Comparison of ENCODE assay signal across 19 mouse cellular contexts in the genomic region with DNA sequence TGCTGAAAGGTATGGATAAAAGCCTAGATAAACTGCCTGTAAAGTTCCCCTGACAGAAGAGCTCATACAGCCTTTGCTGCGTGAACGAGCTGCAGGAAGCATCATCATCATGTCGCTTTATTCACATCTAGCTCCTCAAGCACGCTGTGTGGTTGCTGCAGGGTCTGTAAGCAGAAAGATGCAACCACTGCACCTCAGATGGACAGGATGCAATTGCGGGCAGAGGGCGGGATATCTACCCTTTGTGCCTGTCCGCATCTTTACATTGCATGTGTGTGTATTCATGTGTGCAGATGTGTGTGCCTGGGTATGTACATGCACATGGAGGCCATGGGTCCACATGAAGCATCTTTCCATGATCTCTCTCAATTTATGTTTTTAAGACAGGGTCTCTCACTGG.
"Had no signal": no experiment of that assay in that cellular context is flagged by ENCODE, and none has a peak within 500 bp of the region (broad histone marks: within the 10 kb centered on the region; RNA-seq: fewer than 3 reads in every experiment).

No protein-coding gene starts in this region.

- H3K9me3 ChIP-seq: liver, embryonic 13.5 days; liver, embryonic 15.5 days; lung, embryonic 15.5 days; midbrain, embryonic 13.5 days; neural tube, embryonic 12.5 days; stomach, embryonic 15.5 days had no signal

- H3K4me1 ChIP-seq: liver, embryonic 13.5 days; liver, embryonic 15.5 days; lung, embryonic 15.5 days; stomach, embryonic 15.5 days had no signal

- H3K4me2 ChIP-seq: liver, embryonic 13.5 days; liver, embryonic 15.5 days; lung, embryonic 15.5 days; midbrain, embryonic 11.5 days; midbrain, embryonic 13.5 days; neural tube, embryonic 12.5 days; stomach, embryonic 15.5 days had no signal

- H3K9ac ChIP-seq: liver, embryonic 13.5 days; liver, embryonic 15.5 days; liver, postnatal 0 days; lung, embryonic 15.5 days; midbrain, embryonic 13.5 days; neural tube, embryonic 12.5 days; stomach, embryonic 15.5 days had no signal

- H3K4me3 ChIP-seq: liver, embryonic 13.5 days; liver, embryonic 15.5 days; lung, embryonic 15.5 days; midbrain, embryonic 13.5 days; neural tube, embryonic 12.5 days; stomach, embryonic 15.5 days had no signal

- H3K27ac ChIP-seq: liver, embryonic 13.5 days; liver, embryonic 15.5 days; lung, embryonic 15.5 days; macrophage; midbrain, embryonic 13.5 days; neural tube, embryonic 12.5 days; stomach, embryonic 15.5 days; stomach, postnatal 0 days had no signal

- H3K36me3 ChIP-seq: liver, embryonic 13.5 days; liver, embryonic 15.5 days; lung, embryonic 15.5 days; midbrain, embryonic 13.5 days; neural tube, embryonic 12.5 days; stomach, embryonic 15.5 days had no signal

- ATAC-seq: liver, postnatal 0 days; lung, postnatal 0 days; midbrain, embryonic 13.5 days; midbrain, embryonic 16.5 days had no signal

- DNase-seq: liver, embryonic 13.5 days; liver, postnatal 0 days; lung, adult 2 months; lung, postnatal 14 days; lung, postnatal 36 days; right cerebral cortex, postnatal 14 days; thymus, adult 2 months; thymus, postnatal 25 days; thymus, postnatal 4 days had no signal

- H3K27me3 ChIP-seq: liver, embryonic 13.5 days; liver, embryonic 15.5 days; lung, embryonic 15.5 days; midbrain, embryonic 13.5 days; neural tube, embryonic 12.5 days; stomach, embryonic 15.5 days had no signal
